Mouse (Mus musculus) B cell, adult (primary cell): ENCODE data around the gene Ifngr2. TPM values are rescaled to one million over a fixed set of nuclear protein-coding genes. Genes with fewer than 3 reads are reported as not detected.

ENCODE experiments used
- total RNA-seq: library from RNA; stranded (reverse); gene quantifications from 4 replicates; pipeline ENCODE4 v1.2.4, GENCODE M21; 2023; ENCODE audit not compliant: inconsistent age

Gene Ifngr2
- 45.6 to 60.3 TPM (median 54.5 TPM) in 4 replicates for total RNA-seq

DNA sequence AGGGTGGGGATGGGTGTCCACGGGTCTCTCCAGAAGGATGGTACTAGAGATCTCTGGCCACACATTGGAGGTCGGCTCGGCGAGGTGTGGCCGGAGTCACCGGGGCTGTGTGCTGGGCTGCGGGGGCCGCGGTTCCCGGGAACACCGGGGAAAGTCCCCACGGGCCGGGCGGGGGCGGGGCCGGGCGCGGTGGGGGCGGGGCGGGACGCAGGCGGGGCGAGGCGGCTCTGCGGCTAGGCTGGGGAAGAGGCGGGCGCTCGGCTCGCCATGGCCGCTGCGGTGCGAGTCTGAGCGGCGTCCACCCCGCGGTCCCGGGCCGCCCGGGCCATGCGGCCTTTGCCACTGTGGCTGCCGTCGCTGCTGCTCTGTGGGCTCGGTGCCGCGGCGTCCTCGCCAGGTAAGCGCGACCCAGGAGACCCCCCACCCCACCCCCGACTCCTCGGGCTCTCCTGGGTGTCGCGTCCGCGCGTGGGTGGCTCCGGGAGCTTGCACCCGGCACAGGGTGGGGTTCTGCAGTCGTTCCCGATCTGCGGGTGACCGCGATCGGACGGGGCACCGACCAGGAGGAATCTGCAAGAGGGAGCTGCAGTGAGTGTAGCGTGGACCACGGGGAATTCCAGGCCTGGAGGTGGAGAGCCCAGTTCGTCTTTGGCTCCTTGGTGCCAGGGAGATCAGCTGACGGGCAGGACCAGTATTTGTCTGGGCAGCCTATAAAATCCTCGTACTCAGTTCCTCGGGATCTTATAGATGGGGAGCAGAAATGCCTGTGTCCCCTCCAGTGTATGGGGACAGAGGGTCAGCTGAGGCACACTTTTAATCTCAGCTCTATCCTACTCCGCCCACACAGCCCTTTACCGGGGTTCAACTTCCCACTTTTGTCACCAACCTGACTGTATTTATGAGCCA, at the start of gene Ifngr2:
Ifngr2 (plus strand) TSS at position 237 of the 906 bp plus-strand sequence.

DNA sequence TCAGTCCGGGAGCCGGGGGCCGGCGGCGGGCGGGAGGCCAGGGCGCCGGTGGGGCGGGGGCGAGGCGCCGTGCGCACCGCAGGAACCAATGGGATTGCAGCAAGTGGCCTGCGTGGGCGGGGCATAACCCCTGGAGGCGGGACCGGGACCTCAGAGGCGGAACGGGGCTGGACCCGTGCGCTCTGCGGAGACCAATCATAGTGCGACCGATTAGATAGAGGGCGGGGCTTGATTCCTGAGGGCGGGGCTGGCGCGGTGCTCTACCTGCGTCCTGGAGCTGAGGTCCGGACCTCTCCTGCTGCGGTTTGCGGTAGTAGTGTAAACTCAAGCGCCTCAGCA, 50.8 kb downstream of the Ifngr2 start, which contains the start of gene Tmem50b:
Tmem50b (minus strand) TSS at position 129 of the 339 bp plus-strand sequence.

Other genes with a start within 250 kb of the Ifngr2 start
- gene Ifnar2, start 174.3 kb upstream of the Ifngr2 start, total RNA-seq: 46.4 to 52.8 TPM (median 49.8 TPM) in 4 replicates
- gene Gm21970, start 155.4 kb upstream of the Ifngr2 start, total RNA-seq: not detected in 4 replicates
- 89.3 to 102 TPM (median 92.4 TPM) in 4 replicates for gene Il10rb, start 140.9 kb upstream of the Ifngr2 start, total RNA-seq
- gene Ifnar1, start 61.8 kb upstream of the Ifngr2 start, total RNA-seq: 135 to 157 TPM (median 152 TPM) in 4 replicates
- 34.2 to 37.6 TPM (median 36.5 TPM) in 4 replicates for gene Tmem50b, start 50.7 kb downstream of the Ifngr2 start, total RNA-seq
- gene Dnajc28, start 72.0 kb downstream of the Ifngr2 start, total RNA-seq: 0.48 to 2.8 TPM (median 1.4 TPM) in 4 replicates
- 76.4 to 88.1 TPM (median 82.4 TPM) in 4 replicates for gene Gart, start 99.9 kb downstream of the Ifngr2 start, total RNA-seq
- gene Son, start 100.4 kb downstream of the Ifngr2 start, total RNA-seq: 501 to 548 TPM (median 535 TPM) in 4 replicates
- 72.4 to 97.6 TPM (median 81.4 TPM) in 4 replicates for gene Donson, start 141.7 kb downstream of the Ifngr2 start, total RNA-seq
- 43.3 to 58.0 TPM (median 45.5 TPM) in 4 replicates for gene Cryzl1, start 181.9 kb downstream of the Ifngr2 start, total RNA-seq
- 14.6 to 22.5 TPM (median 19.2 TPM) in 4 replicates for gene Itsn1, start 182.2 kb downstream of the Ifngr2 start, total RNA-seq